Mouse (Mus musculus): ENCODE data around the gene Ninj1. TPM values are rescaled to one million over a fixed set of nuclear protein-coding genes. Genes with fewer than 3 reads are reported as not detected.

Ninj1 gene
- polyA plus RNA-seq, 2 experiments = 29.0 to 43.7 TPM

DNA sequence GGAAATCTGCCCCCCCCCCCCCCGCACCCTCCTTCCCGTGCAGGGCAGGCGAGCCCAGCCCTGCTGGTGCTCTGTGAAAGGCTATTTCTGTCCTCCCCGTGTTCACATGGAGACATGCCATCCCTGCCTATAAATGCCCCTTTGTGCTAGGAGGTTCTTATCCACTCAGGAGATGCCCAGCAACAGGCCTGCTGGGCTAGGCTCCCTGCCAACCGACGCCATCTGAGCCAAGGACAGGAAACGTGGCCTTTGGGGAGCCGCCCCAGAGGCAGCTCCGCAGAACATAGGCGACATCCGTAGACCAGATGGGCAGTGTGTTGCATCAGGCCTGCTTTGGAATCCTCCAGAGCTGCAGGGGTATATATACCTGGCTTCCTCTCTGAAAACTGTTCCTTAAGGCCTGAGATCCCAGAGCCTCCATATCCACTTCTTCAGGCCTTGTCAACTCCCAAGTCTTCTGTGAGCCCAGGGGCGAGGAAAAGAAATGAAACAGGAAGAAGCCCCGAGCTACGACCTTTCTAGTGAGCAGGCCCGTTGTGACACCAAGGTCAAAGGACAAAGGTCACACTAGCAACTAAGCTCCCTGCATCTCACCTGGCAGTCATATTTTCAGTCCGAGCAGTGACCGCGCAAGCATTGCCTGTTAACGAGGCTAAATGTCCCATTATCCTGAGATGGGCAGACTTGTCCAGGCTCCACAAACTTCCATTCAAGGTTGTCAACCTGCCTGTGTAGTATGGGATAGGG lies 8.3 kb upstream of the Ninj1 start:
- no peak for DNase-seq (ENCODE audit: low read depth in 3 of 3, low spot score in 3 of 3)
- no peak overlapping the region for H3K4me3 ChIP-seq (ENCODE audit: insufficient read depth in 1 of 2, low read depth in 2 of 2, low read length in 2 of 2)
- H3K4me1 ChIP-seq (replicated peaks; ENCODE audit: control insufficient read depth in 2 of 2, insufficient read depth in 2 of 2, low read length in 1 of 2) = no peaks in the 10 kb centered on the region; a peak in 1 of 4 replicates
- no peak for ATAC-seq (ENCODE audit: insufficient read depth)
- TF ChIP-seq EP300 (IDR thresholded peaks at IDR 0.05; ENCODE audit: low read depth) = no peak
- no peak overlapping the region for H3K4me2 ChIP-seq (ENCODE audit: low read depth)
- H3K27ac ChIP-seq = no peak overlapping the region
- H3K36me3 ChIP-seq (replicated peaks; ENCODE audit: control insufficient read depth, insufficient read depth, low read depth) = no peaks in the 10 kb centered on the region
- H3K9me3 ChIP-seq (ENCODE audit: control insufficient read depth, low read length) = no peaks in the 10 kb centered on the region
- H3K9ac ChIP-seq (replicated peaks) = no peak overlapping the region
- H3K27me3 ChIP-seq (ENCODE audit: control insufficient read depth, insufficient read depth, low read length) = no peaks in the 10 kb centered on the region
- WGBS (ENCODE audit: insufficient replicate concordance) = 61% methylated on average over 19 of the region's 19 CpGs

DNA sequence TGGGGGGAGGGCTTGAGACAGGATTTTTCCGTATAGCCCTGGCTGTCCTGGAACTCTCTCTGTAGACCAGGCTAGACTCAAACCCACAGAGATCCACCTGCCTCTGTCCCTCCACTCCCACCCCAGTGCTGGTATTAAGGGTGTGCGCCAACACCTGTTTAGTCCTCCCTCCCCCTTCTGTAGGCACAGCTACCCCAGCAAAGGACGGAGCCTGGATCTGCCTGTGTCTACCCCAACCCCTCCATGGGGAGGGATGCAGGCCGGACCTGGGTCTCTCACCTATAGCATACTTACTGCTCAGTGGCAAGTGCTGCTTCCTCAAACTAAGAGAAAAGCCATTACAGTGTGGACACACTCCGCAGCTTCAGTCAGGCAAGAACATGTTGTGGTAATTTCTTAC lies 7.0 kb upstream of the Ninj1 start:
- Histone ChIP-seq H3K27ac (no peak overlapping the region), H3K27me3 (ENCODE audit: control insufficient read depth, insufficient read depth, low read length) (no peaks in the 10 kb centered on the region), H3K4me3 (ENCODE audit: insufficient read depth in 1 of 2, low read depth in 2 of 2, low read length in 2 of 2) (no peak overlapping the region), H3K9me3 (ENCODE audit: control insufficient read depth, low read length) (no peaks in the 10 kb centered on the region), H3K36me3 (replicated peaks; ENCODE audit: control insufficient read depth, insufficient read depth, low read depth) (no peaks in the 10 kb centered on the region), H3K4me2 (ENCODE audit: low read depth) (no peak overlapping the region), H3K4me1 (replicated peaks; ENCODE audit: control insufficient read depth in 2 of 2, insufficient read depth in 2 of 2, low read length in 1 of 2) (no peaks in the 10 kb centered on the region; a peak in 1 of 4 replicates), H3K9ac (replicated peaks) (no peak overlapping the region)
- TF ChIP-seq CTCF (IDR thresholded peaks at IDR 0.05; ENCODE audit: low read depth) = no peak
- no peak for TF ChIP-seq EP300 (IDR thresholded peaks at IDR 0.05; ENCODE audit: low read depth)
- 49% methylated on average over 5 of the region's 5 CpGs for WGBS (ENCODE audit: insufficient replicate concordance)
- ATAC-seq (ENCODE audit: insufficient read depth) (no peak), DNase-seq (ENCODE audit: low read depth in 3 of 3, low spot score in 3 of 3) (no peak)

DNA sequence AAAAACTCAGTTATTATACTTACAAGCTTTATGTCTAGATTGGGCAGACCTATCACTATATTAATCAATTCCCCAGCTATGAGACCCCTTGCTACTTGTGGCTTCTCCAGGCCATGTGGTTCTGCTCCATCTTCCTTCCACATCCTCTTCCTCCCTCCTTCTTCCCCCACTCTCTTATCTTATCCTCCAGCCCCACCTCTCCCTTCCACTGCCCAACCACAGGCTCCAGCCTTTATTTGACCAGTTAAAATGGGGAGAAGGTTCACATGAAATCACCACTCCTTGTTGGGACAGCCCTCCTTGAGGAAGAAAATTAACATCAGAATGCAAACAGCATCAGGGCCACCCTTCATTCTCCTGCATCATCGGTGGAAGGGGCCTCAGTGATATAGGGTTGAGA lies 6.6 kb upstream of the Ninj1 start:
- Histone ChIP-seq H3K4me3 (ENCODE audit: insufficient read depth in 1 of 2, low read depth in 2 of 2, low read length in 2 of 2) (no peak overlapping the region), H3K27me3 (ENCODE audit: control insufficient read depth, insufficient read depth, low read length) (no peaks in the 10 kb centered on the region), H3K4me2 (ENCODE audit: low read depth) (no peak overlapping the region), H3K9ac (replicated peaks) (no peak overlapping the region), H3K4me1 (replicated peaks; ENCODE audit: control insufficient read depth in 2 of 2, insufficient read depth in 2 of 2, low read length in 1 of 2) (no peaks in the 10 kb centered on the region; a peak in 1 of 4 replicates), H3K9me3 (ENCODE audit: control insufficient read depth, low read length) (no peaks in the 10 kb centered on the region), H3K27ac (no peak overlapping the region), H3K36me3 (replicated peaks; ENCODE audit: control insufficient read depth, insufficient read depth, low read depth) (no peaks in the 10 kb centered on the region)
- DNase-seq (ENCODE audit: low read depth in 3 of 3, low spot score in 3 of 3) = no peak
- TF ChIP-seq CTCF (IDR thresholded peaks at IDR 0.05; ENCODE audit: low read depth) = no peak
- no peak for TF ChIP-seq EP300 (IDR thresholded peaks at IDR 0.05; ENCODE audit: low read depth)
- ATAC-seq (ENCODE audit: insufficient read depth) = no peak
- 16% methylated on average over 1 of the region's 1 CpGs for WGBS (ENCODE audit: insufficient replicate concordance)

DNA sequence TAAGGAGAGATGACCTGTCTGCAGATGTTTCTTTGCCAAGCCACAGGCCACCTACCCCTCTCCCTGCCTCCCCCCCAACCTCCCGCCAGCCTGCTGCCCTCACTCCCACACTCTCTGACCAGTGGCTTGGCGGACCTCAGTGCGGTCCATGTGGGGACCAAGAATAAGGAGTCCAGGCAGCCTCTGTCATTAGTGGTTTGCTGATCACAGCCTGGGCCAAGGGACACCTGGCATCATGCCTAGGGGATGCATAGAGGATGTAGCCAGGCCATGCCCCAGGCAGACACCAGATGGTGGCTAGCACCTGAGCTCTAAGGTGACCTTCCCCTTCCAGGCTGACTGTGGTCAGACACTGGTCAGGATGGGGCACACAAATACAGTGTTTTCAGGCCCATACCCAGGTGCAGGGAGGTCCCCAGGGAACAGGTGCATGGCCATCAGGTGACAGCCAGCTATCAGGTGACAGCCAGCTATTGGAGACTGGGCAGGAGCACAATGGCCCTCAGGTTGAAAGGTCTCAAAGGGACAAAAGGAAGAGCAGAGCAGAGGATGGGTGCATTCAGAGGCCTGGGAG lies 5.8 kb upstream of the Ninj1 start:
- Histone ChIP-seq H3K4me1 (replicated peaks; ENCODE audit: control insufficient read depth in 2 of 2, insufficient read depth in 2 of 2, low read length in 1 of 2) (peaks cover 0 to 1% of the 10 kb centered on the region in 2 experiments; a peak in 3 of 4 replicates), H3K4me3 (ENCODE audit: insufficient read depth in 1 of 2, low read depth in 2 of 2, low read length in 2 of 2) (no peak overlapping the region), H3K27me3 (ENCODE audit: control insufficient read depth, insufficient read depth, low read length) (no peaks in the 10 kb centered on the region), H3K36me3 (replicated peaks; ENCODE audit: control insufficient read depth, insufficient read depth, low read depth) (no peaks in the 10 kb centered on the region), H3K4me2 (ENCODE audit: low read depth) (no peak overlapping the region), H3K9me3 (ENCODE audit: control insufficient read depth, low read length) (no peaks in the 10 kb centered on the region), H3K27ac (no peak overlapping the region), H3K9ac (replicated peaks) (no peak overlapping the region)
- no peak for ATAC-seq (ENCODE audit: insufficient read depth)
- TF ChIP-seq CTCF (IDR thresholded peaks at IDR 0.05; ENCODE audit: low read depth) (no peak), EP300 (IDR thresholded peaks at IDR 0.05; ENCODE audit: low read depth) (no peak)
- no peak for DNase-seq (ENCODE audit: low read depth in 3 of 3, low spot score in 3 of 3)
- WGBS (ENCODE audit: insufficient replicate concordance) = 63% methylated on average over 3 of the region's 3 CpGs

DNA sequence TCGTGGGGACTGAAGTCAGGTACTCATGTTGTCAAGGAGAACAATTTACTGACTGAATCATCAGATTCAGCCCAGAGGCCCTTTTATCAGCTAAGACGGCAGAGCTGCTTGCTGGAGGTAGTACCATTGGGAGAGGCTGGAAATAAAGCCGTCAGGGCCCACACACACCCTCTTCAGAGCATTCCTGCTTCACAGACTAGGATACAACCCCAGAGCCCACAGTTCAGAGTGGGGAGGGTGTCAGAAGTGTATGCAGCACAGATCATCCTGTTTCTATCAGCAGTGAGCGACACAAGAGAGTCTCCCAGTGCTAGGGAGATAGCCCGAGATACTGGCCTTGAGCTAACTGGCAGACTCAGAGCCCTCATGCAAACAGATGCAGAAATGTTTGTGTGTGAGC lies 4.1 kb upstream of the Ninj1 start:
- Histone ChIP-seq H3K9ac (replicated peaks) (no peak overlapping the region), H3K27me3 (ENCODE audit: control insufficient read depth, insufficient read depth, low read length) (no peaks in the 10 kb centered on the region), H3K4me3 (ENCODE audit: insufficient read depth in 1 of 2, low read depth in 2 of 2, low read length in 2 of 2) (no peak overlapping the region), H3K4me2 (ENCODE audit: low read depth) (no peak overlapping the region), H3K9me3 (ENCODE audit: control insufficient read depth, low read length) (no peaks in the 10 kb centered on the region), H3K36me3 (replicated peaks; ENCODE audit: control insufficient read depth, insufficient read depth, low read depth) (no peaks in the 10 kb centered on the region), H3K4me1 (replicated peaks; ENCODE audit: control insufficient read depth in 2 of 2, insufficient read depth in 2 of 2, low read length in 1 of 2) (peaks cover 5 to 10% of the 10 kb centered on the region in 2 experiments), H3K27ac (no peak overlapping the region)
- 40% methylated on average over 5 of the region's 5 CpGs for WGBS (ENCODE audit: insufficient replicate concordance)
- no peak for ATAC-seq (ENCODE audit: insufficient read depth)
- DNase-seq (ENCODE audit: low read depth in 3 of 3, low spot score in 3 of 3) = no peak
- TF ChIP-seq EP300 (IDR thresholded peaks at IDR 0.05; ENCODE audit: low read depth) (no peak), CTCF (IDR thresholded peaks at IDR 0.05; ENCODE audit: low read depth) (no peak)
